Mouse (Mus musculus) megakaryocyte, embryonic 14.5 days (primary cell): Measurements from ENCODE around the gene Atp10a. TPM values are rescaled to one million over a fixed set of nuclear protein-coding genes. Genes with fewer than 3 reads are reported as not detected.
A peak's percentile ranks its signal among the peaks of the same experiment; 100 is the strongest.

Source experiments
- H3K27me3 ChIP-seq: replicated peaks from 2 replicates; pipeline ENCODE3; 2012; ENCODE audit warnings: inconsistent platforms
- H3K36me3 ChIP-seq: replicated peaks from 2 replicates; pipeline ENCODE3; 2012; ENCODE audit warnings: low read length, inconsistent platforms, mixed read lengths
- H3K4me1 ChIP-seq: 2 replicates; pipeline ENCODE4 v1.6.1; 2012; ENCODE audit warnings: inconsistent platforms
- H3K4me3 ChIP-seq: replicated peaks from 2 replicates; pipeline ENCODE3; 2012; ENCODE audit warnings: moderate library complexity, mild to moderate bottlenecking, inconsistent platforms
- H3K9me3 ChIP-seq: 2 replicates; pipeline ENCODE4 v1.6.1; 2012; ENCODE audit warnings: inconsistent platforms
- FLI1 ChIP-seq: IDR thresholded peaks from 2 replicates; pipeline ENCODE4 v1.6.1; 2012; ENCODE audit warnings: low read length, inconsistent platforms, mixed read lengths
- GATA1 ChIP-seq: IDR thresholded peaks from 3 replicates; pipeline ENCODE4 v1.6.1; 2012; ENCODE audit warnings: mixed read lengths, low read length, inconsistent platforms, borderline replicate concordance
- polyA plus RNA-seq: library from polyadenylated mRNA; stranded (reverse); fragments of >175 nt; gene quantifications from 2 replicates; pipeline ENCODE4 v1.2.3, GENCODE M21; 2012; ENCODE audit warnings: low replicate concordance; ENCODE audit not compliant: insufficient read depth

Gene Atp10a
- polyA plus RNA-seq, 1 experiment: 1.3 TPM

DNA sequence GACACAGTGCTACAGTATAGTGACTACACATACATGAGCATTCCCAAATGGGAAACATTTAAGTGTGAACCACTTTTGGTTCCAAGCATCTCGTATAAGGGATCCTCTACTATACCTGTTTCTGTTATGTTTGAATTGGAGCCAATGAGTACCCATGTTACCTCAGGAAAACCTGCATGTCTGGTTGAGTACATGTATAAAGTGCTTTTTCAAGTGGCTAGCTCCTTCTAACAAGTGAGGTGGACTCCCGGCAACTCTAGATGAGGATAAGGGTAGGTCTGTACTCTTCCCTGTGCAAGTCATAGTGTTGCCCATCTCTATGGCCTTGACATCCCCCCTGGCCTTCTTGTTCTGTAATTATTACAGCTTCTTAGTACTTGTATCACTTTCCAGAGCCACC lies 31.0 kb downstream of the Atp10a start:
- Histone ChIP-seq H3K36me3 (no peaks in the 10 kb centered on the region), H3K4me1 (peaks cover 10% of the 10 kb centered on the region), H3K9me3 (no peaks in the 10 kb centered on the region), H3K27me3 (no peaks in the 10 kb centered on the region), H3K4me3 (peak overlapping the region; percentile 13)
- TF ChIP-seq FLI1 (no peak), GATA1 (no peak)

DNA sequence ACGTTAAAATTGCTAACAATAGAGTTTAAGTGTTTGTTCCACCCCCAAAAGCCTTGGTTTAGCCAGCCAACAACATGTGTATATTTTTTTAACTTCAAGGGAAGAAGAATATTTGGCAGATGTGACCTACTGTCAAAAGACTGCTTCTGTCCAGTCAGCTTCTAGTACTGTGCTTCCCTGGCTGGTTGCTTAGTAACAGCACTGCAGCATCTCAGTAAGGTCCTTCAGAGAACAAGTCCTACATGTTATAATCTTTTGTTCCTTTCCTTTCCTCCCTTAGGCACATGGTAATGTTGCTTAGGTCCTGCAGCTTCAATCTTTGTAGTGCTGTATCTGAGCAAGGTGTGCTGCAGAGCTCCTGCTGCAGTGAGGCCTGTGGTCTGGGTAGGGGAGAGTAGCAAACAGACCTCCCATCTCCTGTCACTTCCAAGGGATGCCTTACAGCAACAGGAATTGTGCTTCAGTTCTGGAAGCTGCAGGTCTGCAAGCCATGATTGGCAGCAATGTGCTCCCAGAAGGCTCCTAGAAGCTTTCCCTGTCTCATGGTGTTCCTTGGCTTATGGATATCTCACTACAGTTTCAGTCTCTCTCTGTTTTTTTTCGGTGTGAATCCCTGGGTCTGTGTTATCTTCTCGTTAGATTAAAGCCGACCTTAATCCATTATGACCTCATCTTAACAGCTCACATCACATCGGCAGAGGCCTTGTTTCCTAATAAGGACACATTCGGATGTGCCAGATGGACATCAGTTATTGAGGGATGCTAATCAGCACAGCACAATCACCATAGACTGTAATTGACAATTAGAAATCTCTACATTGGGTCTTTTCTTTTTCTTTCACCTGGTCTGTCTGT lies 34.3 kb downstream of the Atp10a start:
- TF ChIP-seq GATA1: no peak
- no peak for TF ChIP-seq FLI1
- H3K9me3 ChIP-seq: no peaks in the 10 kb centered on the region
- no peaks in the 10 kb centered on the region for H3K27me3 ChIP-seq
- H3K4me1 ChIP-seq: peaks cover 10% of the 10 kb centered on the region
- no peaks in the 10 kb centered on the region for H3K36me3 ChIP-seq
- H3K4me3 ChIP-seq: no peak overlapping the region

DNA sequence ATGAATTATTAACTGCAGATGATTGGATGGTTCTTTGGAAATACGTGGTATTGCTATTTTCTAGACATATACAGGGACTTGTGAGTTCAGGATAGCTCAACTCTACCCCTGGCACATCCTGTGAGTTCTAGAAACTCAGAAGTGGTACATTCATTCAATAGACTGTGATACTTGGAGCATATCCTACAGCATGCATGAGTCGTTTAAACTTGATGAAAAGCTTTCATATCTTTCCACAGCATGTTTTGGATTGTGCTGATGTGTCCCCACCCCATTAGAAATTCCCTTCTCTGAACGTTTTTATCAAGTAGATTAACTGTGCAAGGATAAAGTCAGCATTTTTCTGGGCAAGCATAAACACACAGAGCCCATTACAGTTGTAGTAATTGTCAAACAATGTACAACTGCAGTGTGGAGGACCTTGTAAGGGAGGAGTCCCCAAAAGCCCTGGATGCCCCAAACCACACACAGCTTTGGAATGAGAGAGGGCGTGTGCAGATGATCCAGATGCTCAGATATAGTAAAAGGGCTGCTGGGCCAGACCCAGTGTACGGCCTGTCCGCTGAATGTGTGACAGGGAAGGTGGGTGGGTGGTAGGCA lies 35.1 kb downstream of the Atp10a start:
- Histone ChIP-seq H3K27me3 (no peaks in the 10 kb centered on the region), H3K4me3 (no peak overlapping the region), H3K9me3 (no peaks in the 10 kb centered on the region), H3K4me1 (peaks cover 10% of the 10 kb centered on the region), H3K36me3 (no peaks in the 10 kb centered on the region)
- TF ChIP-seq FLI1: no peak
- no peak for TF ChIP-seq GATA1

DNA sequence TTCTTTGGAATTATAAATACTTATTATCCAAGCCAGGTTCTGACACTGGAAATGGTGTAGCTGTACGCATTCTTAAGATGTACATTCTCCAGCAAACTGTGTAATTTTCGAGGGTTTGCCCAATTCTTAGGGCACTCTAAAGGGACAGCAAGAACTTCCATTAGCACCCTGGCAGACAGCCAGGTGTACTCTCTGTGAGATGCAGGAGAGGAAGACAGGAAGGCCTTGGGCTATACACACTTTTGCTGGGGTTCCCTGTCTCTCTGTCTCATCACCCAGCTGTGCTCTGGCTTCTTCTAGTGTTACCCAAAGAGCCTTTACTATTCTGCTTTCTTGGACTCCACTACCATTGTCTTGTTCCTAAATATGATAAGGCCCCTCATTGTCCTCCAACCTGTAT lies 36.7 kb downstream of the Atp10a start:
- H3K36me3 ChIP-seq: no peaks in the 10 kb centered on the region
- no peak for TF ChIP-seq FLI1
- no peak for TF ChIP-seq GATA1
- no peaks in the 10 kb centered on the region for H3K9me3 ChIP-seq
- H3K4me1 ChIP-seq: peaks cover 11% of the 10 kb centered on the region
- no peak overlapping the region for H3K4me3 ChIP-seq
- H3K27me3 ChIP-seq: no peaks in the 10 kb centered on the region

DNA sequence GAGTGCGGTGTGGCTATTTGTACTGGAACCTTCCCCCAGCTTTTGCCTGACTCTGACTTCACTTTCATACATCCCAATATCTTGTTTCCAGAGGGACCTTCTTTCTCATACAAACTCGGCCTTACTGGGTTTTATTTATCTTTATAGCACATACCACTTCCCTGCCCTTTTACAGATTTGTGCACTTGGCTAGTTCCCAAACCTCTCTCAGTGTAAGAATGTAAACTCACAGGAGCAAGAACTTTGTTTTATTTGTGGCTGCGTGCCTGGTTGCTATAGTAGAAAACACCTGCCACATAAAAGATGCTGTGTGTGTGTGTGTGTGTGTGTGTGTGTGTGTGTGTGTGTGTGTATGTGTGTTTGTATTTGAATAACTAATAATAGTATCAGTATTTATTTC lies 37.4 kb downstream of the Atp10a start:
- no peaks in the 10 kb centered on the region for H3K36me3 ChIP-seq
- H3K9me3 ChIP-seq: no peaks in the 10 kb centered on the region
- no peak for TF ChIP-seq GATA1
- no peak for TF ChIP-seq FLI1
- H3K4me3 ChIP-seq: no peak overlapping the region
- H3K4me1 ChIP-seq: peaks cover 11% of the 10 kb centered on the region
- H3K27me3 ChIP-seq: no peaks in the 10 kb centered on the region

DNA sequence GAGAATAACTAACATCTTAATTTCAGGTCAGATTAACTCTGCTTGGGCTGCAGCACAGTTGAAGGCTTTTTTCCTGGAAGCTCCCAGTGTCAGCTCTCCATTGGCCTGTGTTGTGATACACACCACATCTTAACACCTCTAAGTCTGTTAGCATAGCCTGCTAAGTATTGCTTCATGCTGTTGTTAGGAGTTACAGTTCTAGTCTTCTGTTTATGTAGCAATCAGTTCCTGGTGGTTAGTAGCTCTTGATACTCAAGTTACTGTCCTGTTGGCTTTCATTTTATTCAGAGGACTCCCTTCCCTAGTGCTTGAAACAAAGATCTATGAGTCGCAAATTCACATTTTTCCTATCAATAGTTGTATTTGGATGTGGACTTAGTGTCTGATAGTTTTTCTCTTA lies 39.7 kb downstream of the Atp10a start:
- no peaks in the 10 kb centered on the region for H3K36me3 ChIP-seq
- peaks cover 11% of the 10 kb centered on the region; the same call in 1 of the 2 replicates for H3K4me1 ChIP-seq
- no peaks in the 10 kb centered on the region for H3K9me3 ChIP-seq
- H3K27me3 ChIP-seq: no peaks in the 10 kb centered on the region
- TF ChIP-seq FLI1 (no peak), GATA1 (no peak)
- no peak overlapping the region for H3K4me3 ChIP-seq

DNA sequence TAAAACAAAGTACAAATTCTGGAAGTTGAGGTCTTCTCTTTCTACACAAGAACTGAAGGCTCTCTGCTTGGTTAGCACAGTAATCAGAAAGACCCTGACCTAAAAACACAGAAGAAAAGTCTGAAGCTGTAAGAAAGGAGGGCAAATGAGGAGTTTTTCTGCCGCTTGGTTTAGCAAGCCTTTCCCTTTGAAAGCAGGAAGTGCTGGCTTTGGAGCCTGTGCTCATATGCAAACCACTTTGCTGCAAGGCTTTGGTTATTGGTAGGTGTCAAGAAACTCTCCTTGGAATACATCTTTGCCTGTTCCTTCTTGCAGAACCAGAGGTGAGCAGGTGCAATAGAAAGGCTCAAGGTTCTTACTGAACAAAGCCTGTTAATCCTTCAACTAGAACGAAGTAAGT lies 41.1 kb downstream of the Atp10a start:
- no peaks in the 10 kb centered on the region for H3K27me3 ChIP-seq
- TF ChIP-seq GATA1: no peak
- TF ChIP-seq FLI1: no peak
- no peaks in the 10 kb centered on the region for H3K36me3 ChIP-seq
- no peak overlapping the region for H3K4me3 ChIP-seq
- peaks cover 11% of the 10 kb centered on the region; the same call in 1 of the 2 replicates for H3K4me1 ChIP-seq
- H3K9me3 ChIP-seq: no peaks in the 10 kb centered on the region

DNA sequence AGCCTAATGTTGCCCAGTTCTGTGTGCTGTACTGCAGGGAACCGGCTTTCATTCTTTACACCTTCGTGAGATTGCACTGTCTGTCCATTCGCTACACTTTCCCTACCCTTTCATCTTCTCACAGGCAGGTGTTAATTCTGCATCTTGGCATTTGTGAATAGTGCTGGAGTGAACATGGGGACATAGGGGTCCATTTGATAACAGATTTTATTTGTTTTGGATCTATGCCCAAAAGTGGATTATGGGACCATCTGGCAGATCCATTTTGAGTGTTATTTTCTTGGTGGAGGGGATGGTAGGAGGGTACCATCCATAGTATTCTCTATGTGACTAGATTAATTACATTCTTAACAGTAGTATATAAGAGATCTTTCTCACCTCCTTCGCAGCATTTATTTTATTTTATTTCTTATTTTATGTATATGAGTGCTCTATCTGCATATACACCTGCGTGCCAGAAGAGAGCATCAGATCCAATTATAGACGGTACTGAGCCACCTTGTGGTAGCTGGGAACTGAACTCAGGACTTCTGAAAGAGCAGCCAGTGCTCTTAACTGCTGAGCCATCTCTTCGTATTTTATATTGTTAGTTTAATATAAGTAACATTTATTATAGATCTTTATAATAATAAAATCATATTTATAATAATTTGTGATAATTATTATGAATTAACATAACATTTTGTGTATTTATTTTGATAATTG lies 42.9 kb downstream of the Atp10a start:
- no peak for TF ChIP-seq GATA1
- no peak for TF ChIP-seq FLI1
- Histone ChIP-seq H3K4me1 (peaks cover 11% of the 10 kb centered on the region; the same call in 1 of the 2 replicates), H3K4me3 (no peak overlapping the region)

DNA sequence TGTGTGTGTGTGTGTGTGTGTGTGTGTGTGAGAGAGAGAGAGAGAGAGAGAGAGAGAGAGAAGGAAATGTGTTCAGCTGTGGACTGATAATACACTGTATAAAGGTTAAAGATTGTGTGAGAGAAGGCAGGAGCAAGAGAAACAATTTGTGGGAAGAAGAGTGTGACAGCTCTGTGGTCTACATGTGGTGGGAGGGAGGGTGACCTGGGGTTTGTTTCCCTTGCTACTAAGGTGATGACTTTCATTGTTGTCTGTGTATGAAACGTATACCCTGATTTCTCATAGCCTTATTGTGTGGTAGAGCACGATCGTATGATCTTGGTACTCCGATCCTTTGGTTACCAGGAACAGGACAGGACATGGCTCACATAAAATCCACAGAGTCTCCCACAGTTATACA lies 45.3 kb downstream of the Atp10a start:
- TF ChIP-seq FLI1: no peak
- no peak for TF ChIP-seq GATA1
- no peak overlapping the region for H3K4me3 ChIP-seq
- no peaks in the 10 kb centered on the region for H3K9me3 ChIP-seq
- H3K27me3 ChIP-seq: no peaks in the 10 kb centered on the region
- H3K36me3 ChIP-seq: no peaks in the 10 kb centered on the region
- H3K4me1 ChIP-seq: peaks cover 11% of the 10 kb centered on the region; the same call in 1 of the 2 replicates

More for the DNA sequence above, 42.9 kb downstream of the Atp10a start:
- Histone ChIP-seq H3K36me3 (no peaks in the 10 kb centered on the region), H3K9me3 (no peaks in the 10 kb centered on the region), H3K27me3 (no peaks in the 10 kb centered on the region)

DNA sequence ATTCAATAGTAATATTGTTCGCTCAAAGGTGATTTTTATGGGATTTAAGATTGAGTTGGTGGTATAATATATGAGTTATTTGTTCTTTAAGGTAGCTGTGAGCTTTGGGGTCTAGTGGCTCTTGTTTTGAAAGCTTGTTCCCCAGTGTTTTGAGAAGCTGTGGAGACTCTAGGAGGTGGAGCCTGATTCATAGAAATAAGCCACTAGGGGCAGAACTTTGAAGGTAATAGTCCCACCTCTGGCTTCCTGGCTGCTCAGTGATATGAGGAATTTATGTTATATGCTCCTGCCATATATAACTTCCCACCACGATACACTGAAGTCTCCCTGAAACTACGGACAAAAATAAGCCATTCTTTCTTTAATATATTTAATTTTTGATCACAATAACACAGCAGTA lies 49.2 kb downstream of the Atp10a start:
- Histone ChIP-seq H3K9me3 (no peaks in the 10 kb centered on the region), H3K27me3 (no peaks in the 10 kb centered on the region), H3K4me1 (no peaks in the 10 kb centered on the region; the same call in 1 of the 2 replicates), H3K36me3 (no peaks in the 10 kb centered on the region), H3K4me3 (no peak overlapping the region)
- TF ChIP-seq GATA1 (no peak), FLI1 (no peak)
